Mouse (Mus musculus) stomach, postnatal 0 days (tissue): ENCODE data around the gene Ethe1. TPM values are rescaled to one million over a fixed set of nuclear protein-coding genes. Genes with fewer than 3 reads are reported as not detected.

Source experiments
- ATAC-seq: fragments of 200-750 bp; cut with Nextera tagmentation; 2 replicates; pipeline ENCODE4 v1.8.0; 2017; ENCODE audit not compliant: low FRiP score, low TSS enrichment
- DNase-seq: peaks from one replicate; pipeline ENCODE4 v3.0.0-alpha.2; 2016; ENCODE audit warnings: low spot score
- H3K27ac ChIP-seq: fragments of 300-500 bp; sonication (generic); replicated peaks from 2 replicates; pipeline ENCODE4 v1.5.1; 2014; ENCODE audit warnings: mild to moderate bottlenecking, control low read depth
- H3K27me3 ChIP-seq: fragments of 300-500 bp; sonication (generic); 2 replicates; pipeline ENCODE4 v1.6.1; 2014; ENCODE audit warnings: low read length; ENCODE audit not compliant: control insufficient read depth, insufficient read depth
- H3K36me3 ChIP-seq: fragments of 300-500 bp; sonication (generic); 2 replicates; pipeline ENCODE4 v1.6.1; 2014; ENCODE audit warnings: low read length, mixed read lengths; ENCODE audit not compliant: control insufficient read depth, insufficient read depth
- H3K4me1 ChIP-seq: fragments of 300-500 bp; sonication (generic); replicated peaks from 2 replicates; pipeline ENCODE4 v1.6.1; 2014; ENCODE audit warnings: antibody characterized with exemption; ENCODE audit not compliant: control insufficient read depth, insufficient read depth
- H3K4me2 ChIP-seq: fragments of 300-500 bp; sonication (generic); replicated peaks from 2 replicates; pipeline ENCODE4 v1.6.1; 2014; ENCODE audit warnings: low read depth, mild to moderate bottlenecking, control low read depth, moderate library complexity
- H3K4me3 ChIP-seq: fragments of 300-500 bp; sonication (generic); 2 replicates; pipeline ENCODE4 v1.5.1; 2014; ENCODE audit warnings: low read depth, low read length, control low read depth
- H3K9ac ChIP-seq: fragments of 300-500 bp; sonication (generic); 2 replicates; pipeline ENCODE4 v1.6.1; 2014; ENCODE audit warnings: mild to moderate bottlenecking, low read length, control low read depth, mixed read lengths
- H3K9me3 ChIP-seq: fragments of 300-500 bp; sonication (generic); 2 replicates; pipeline ENCODE4 v1.6.1; 2016; ENCODE audit warnings: low read length; ENCODE audit not compliant: control insufficient read depth
- CTCF ChIP-seq: IDR thresholded peaks from 2 replicates; pipeline ENCODE4 v1.5.1; 2016; ENCODE audit warnings: antibody characterized with exemption, low read depth, mild to moderate bottlenecking, moderate library complexity
- EP300 ChIP-seq: optimal IDR thresholded peaks from 2 replicates; pipeline ENCODE3; 2016; ENCODE audit warnings: antibody characterized with exemption
- WGBS: fragments of 180-500 bp; shearing (Covaris S2); extraction: QIAGEN DNeasy Blood & Tissue Kit; methylation state at CpG from one replicate; pipeline ENCODE4 v1.1.7; 2014; 5-methylcytosine and 5-hydroxymethylcytosine counted together
- polyA plus RNA-seq: library from polyadenylated mRNA; unstranded; fragments of >200 nt; fragmentation: Nextera tagmentation; extraction: Ambion mirVana; gene quantifications from 2 replicates; pipeline ENCODE4 v1.2.1, GENCODE M21; 2015

Ethe1 gene
- polyA plus RNA-seq, 1 experiment from 2014 or later, result 120 TPM

DNA sequence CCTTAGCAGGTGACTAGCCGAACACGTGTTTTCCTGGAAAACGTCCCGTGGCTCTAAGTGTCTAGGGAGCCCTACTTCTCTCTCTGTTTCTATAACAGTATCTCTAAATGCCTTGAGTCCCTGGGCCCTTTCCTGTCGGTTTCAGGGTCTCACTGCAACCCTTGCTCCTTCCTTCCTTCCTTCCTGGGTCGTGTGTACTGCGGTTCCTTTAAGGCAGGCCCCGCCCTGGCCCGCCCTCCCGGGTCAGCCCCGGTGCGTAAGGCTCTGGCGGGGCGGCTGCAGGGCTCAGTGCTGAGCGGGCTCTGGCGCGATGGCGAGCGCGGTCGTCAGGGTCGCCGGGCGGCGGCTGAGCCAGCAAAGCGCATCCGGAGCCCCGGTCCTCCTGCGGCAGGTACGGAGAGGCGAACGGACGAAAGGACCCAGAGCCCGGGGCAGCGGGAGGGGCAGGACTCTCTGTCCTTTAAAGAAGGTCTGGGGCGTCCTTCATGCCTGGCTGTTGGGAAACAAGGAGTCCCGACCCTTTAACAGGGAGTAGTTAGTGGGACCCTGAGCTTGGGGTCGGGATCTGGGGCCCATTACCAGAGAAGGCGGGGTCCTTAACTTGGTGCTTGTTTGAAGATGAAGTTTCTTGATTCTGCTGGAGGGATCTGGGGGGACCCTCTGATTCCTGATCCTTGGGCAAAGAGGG is 6.4 kb downstream of the Ethe1 start:
- Histone ChIP-seq H3K9ac (peak overlapping the region; percentile 60), H3K9me3 (no peaks in the 10 kb centered on the region), H3K4me2 (peak overlapping the region; percentile 73), H3K36me3 (no peaks in the 10 kb centered on the region), H3K4me1 (no peaks in the 10 kb centered on the region; the same call in 1 of the 2 replicates), H3K4me3 (peak overlapping the region; percentile 75), H3K27ac (peak overlapping the region; percentile 45), H3K27me3 (no peaks in the 10 kb centered on the region)
- WGBS, result under 1% methylated on average over 38 of the region's 39 CpGs
- ATAC-seq, result peak; percentile 86
- TF ChIP-seq EP300 (no peak), CTCF (no peak)
- DNase-seq, result peak; percentile 87

DNA sequence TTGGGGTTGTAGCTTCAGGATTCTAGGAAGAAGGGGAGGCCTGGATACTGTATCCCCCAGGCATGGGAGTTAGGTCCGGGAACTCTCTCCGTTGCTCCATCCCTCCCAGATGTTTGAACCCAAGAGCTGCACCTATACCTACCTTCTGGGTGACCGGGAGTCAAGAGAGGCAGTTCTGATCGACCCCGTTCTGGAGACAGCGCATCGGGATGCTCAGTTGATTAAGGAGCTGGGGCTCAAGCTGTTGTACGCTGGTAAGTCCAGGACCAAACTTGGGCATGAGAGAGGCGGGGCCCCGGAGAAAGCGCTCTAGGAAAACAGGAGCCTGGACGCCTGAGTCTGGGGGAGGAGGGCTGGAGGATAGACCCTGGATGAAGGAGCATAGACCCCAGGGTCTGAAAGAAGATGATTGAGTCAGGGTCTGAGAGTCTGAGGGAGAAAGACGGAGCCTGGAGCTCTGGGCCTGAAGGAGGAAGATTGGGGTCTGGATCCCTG is 7.0 kb downstream of the Ethe1 start:
- no peaks in the 10 kb centered on the region for H3K27me3 ChIP-seq
- no peaks in the 10 kb centered on the region for H3K36me3 ChIP-seq
- no peaks in the 10 kb centered on the region; the same call in 1 of the 2 replicates for H3K4me1 ChIP-seq
- TF ChIP-seq EP300 (no peak), CTCF (no peak)
- peak overlapping the region; percentile 45 for H3K27ac ChIP-seq
- peak overlapping the region; percentile 60 for H3K9ac ChIP-seq
- no peak for DNase-seq
- H3K4me2 ChIP-seq, result peak overlapping the region; percentile 73
- no peaks in the 10 kb centered on the region for H3K9me3 ChIP-seq
- ATAC-seq, result 0 out of 2 replicates have a peak, but pooled peaks have one; percentile 3
- WGBS, result 5% methylated on average over 13 of the region's 13 CpGs
- H3K4me3 ChIP-seq, result peak overlapping the region; percentile 75

DNA sequence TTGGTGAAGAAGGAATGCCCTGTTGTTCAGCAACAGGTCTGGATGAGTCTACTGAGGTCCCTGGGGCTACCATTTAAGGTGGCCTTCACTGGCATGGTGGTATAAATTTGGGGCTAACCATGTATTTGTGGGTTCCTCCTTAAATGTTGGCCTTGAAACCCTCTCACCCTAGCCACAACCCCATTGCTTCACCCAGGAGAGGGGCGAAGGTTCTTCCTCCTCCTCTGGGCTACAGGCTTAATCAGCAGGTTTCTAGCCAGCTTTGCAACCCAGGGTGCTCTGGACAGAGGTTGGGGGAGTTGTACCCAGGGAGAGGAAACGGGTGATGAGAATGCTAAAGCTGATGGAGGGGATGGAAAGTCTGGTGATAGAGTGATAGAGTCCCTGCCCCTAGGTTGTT is 8.1 kb downstream of the Ethe1 start:
- H3K4me3 ChIP-seq, result no peak overlapping the region
- no peak for ATAC-seq
- H3K4me1 ChIP-seq, result peaks cover 2% of the 10 kb centered on the region; the same call in 1 of the 2 replicates
- no peaks in the 10 kb centered on the region for H3K9me3 ChIP-seq
- no peaks in the 10 kb centered on the region for H3K27me3 ChIP-seq
- WGBS, result 86% methylated on average over 2 of the region's 2 CpGs
- H3K27ac ChIP-seq, result no peak overlapping the region
- no peak overlapping the region for H3K9ac ChIP-seq
- DNase-seq, result no peak
- no peak for TF ChIP-seq CTCF
- TF ChIP-seq EP300, result no peak
- peak overlapping the region; percentile 73 for H3K4me2 ChIP-seq
- H3K36me3 ChIP-seq, result no peaks in the 10 kb centered on the region

GRCm38 (mm10) chr7:24598121-24598520 is 10.8 kb downstream of the Ethe1 start:
- DNase-seq (no peak), ATAC-seq (no peak)
- Histone ChIP-seq H3K27me3 (no peaks in the 10 kb centered on the region), H3K9me3 (no peaks in the 10 kb centered on the region), H3K4me2 (no peak overlapping the region), H3K4me1 (peaks cover 2% of the 10 kb centered on the region; the same call in 1 of the 2 replicates), H3K36me3 (no peaks in the 10 kb centered on the region), H3K4me3 (no peak overlapping the region), H3K27ac (no peak overlapping the region), H3K9ac (no peak overlapping the region)
- TF ChIP-seq CTCF (no peak), EP300 (no peak)
- 64% methylated on average over 4 of the region's 4 CpGs for WGBS

DNA sequence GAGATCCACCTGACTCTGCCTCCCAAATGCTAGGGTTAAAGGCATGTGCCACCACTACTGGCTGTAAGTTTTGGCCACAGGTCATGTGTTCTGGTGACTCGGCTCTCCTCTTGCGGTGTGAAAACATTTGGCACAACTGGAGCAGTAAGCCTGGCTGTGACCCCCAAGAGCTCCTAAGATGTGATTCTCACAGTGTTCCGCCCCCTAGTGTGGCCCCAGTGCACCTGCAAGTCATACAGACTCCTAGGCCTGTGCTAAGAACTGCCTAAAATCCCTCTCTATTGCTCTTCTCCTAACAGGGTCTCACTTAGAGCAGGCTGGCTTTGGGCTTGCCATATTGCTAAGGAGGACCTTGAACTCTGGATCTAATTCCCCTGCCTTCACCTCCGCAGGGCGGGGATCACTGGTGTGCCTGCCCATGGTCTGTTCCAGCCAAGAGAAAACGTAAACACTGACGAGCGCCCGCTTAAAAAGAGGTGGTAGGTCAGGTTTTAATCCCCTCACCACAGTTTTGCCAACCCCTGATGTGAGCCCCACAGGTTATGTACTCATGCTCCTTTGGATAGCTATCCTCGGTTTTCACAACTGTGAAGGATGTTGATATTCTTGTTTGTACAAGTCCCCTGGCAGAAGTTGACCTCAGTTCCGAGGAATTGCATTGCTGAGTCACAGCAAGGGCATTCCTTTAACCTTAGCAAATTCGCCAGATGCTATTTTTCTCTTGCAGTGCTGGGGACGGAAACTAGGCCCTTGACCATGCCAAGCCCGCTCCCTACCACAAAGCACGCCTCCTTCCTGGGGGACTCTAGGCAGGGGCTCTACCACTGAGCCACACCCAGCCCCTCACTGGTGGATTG is 12.1 kb downstream of the Ethe1 start:
- no peaks in the 10 kb centered on the region for H3K9me3 ChIP-seq
- ATAC-seq (peak; percentile 66), DNase-seq (peak; percentile 45)
- H3K9ac ChIP-seq, result 0 out of 2 replicates have a peak overlapping the region, but pooled peaks have one; percentile 27
- H3K4me2 ChIP-seq, result no peak overlapping the region
- H3K27me3 ChIP-seq, result no peaks in the 10 kb centered on the region
- 0 out of 2 replicates have a peak, but pooled peaks cover 2% of the 10 kb centered on the region for H3K4me1 ChIP-seq
- H3K36me3 ChIP-seq, result no peaks in the 10 kb centered on the region
- H3K4me3 ChIP-seq, result no peak overlapping the region
- H3K27ac ChIP-seq, result peak overlapping the region; percentile 75
- WGBS, result 46% methylated on average over 15 of the region's 15 CpGs
- TF ChIP-seq EP300 (peak; percentile 50), CTCF (peak; percentile 52)
